Comparison of ENCODE assay signal across 46 mouse cellular contexts in the genomic region with DNA sequence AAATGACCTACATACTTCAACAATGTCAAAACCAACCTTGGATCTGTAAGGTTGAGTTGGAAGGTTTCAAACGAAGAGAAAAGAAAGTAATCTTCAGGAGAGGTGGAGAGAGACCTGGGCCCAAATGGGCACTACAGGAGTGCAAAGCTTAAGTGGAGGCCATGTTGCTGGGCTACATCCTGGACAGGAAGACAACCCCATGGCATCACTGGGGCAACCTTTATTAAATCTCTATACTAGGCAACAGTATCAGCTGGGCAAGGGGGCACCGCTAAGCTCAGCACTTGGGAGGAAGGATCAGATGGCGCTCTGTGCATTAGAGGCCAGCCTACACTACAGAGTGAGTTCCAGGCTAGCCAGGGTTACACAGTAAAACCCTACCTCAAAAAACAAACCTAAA. TPM values are rescaled to one million over a fixed set of nuclear protein-coding genes. Genes with fewer than 3 reads are reported as not detected.
"Had no signal": no experiment of that assay in that cellular context is flagged by ENCODE, and none has a peak within 500 bp of the region (broad histone marks: within the 10 kb centered on the region; RNA-seq: fewer than 3 reads in every experiment).

No protein-coding gene starts in this region.

- DNase-seq: left cerebral cortex, postnatal 4 days; liver; liver, embryonic 13.5 days; liver, postnatal 0 days; lung, adult 18-20 months; lung, adult 2 months; lung, embryonic 14.5 days; lung, postnatal 10 days; lung, postnatal 14 days; lung, postnatal 36 days; lung, postnatal 4 days; midbrain, embryonic 14.5 days had no signal

- H3K9ac ChIP-seq: limb, embryonic 12.5 days; limb, embryonic 13.5 days; limb, embryonic 15.5 days; liver, embryonic 12.5 days; liver, embryonic 13.5 days; liver, embryonic 14.5 days; liver, embryonic 15.5 days; liver, postnatal 0 days; lung, embryonic 14.5 days; lung, embryonic 15.5 days; midbrain, embryonic 12.5 days; midbrain, embryonic 13.5 days; midbrain, embryonic 15.5 days had no signal

- H3K27ac ChIP-seq: left cerebral cortex, adult 2 months; limb, embryonic 10.5 days; limb, embryonic 12.5 days; limb, embryonic 13.5 days; liver, embryonic 12.5 days; liver, embryonic 13.5 days; liver, embryonic 14.5 days; liver, embryonic 15.5 days; lung, embryonic 15.5 days; macrophage; midbrain, embryonic 10.5 days; midbrain, embryonic 12.5 days; midbrain, embryonic 13.5 days; midbrain, embryonic 15.5 days had no signal

- H3K4me2 ChIP-seq: limb, embryonic 12.5 days; limb, embryonic 13.5 days; limb, embryonic 15.5 days; liver, embryonic 11.5 days; liver, embryonic 12.5 days; liver, embryonic 13.5 days; liver, embryonic 15.5 days; lung, embryonic 14.5 days; lung, embryonic 15.5 days; midbrain, embryonic 12.5 days; midbrain, embryonic 13.5 days; midbrain, embryonic 15.5 days had no signal

- H3K27me3 ChIP-seq: limb, embryonic 12.5 days; limb, embryonic 13.5 days; limb, embryonic 15.5 days; liver, embryonic 12.5 days; liver, embryonic 13.5 days; liver, embryonic 15.5 days; lung, embryonic 15.5 days; megakaryocyte, embryonic 14.5 days; midbrain, embryonic 12.5 days; midbrain, embryonic 13.5 days; midbrain, embryonic 15.5 days had no signal

- H3K4me1 ChIP-seq: liver, embryonic 12.5 days; liver, embryonic 13.5 days; liver, embryonic 15.5 days; midbrain, embryonic 12.5 days had no signal

- H3K36me3 ChIP-seq: limb, embryonic 10.5 days; limb, embryonic 12.5 days; limb, embryonic 15.5 days; liver, embryonic 12.5 days; liver, embryonic 13.5 days; liver, embryonic 15.5 days; lung, embryonic 15.5 days; midbrain, embryonic 10.5 days; midbrain, embryonic 12.5 days; midbrain, embryonic 13.5 days; midbrain, embryonic 15.5 days had no signal

- H3K9me3 ChIP-seq: limb, embryonic 10.5 days; limb, embryonic 12.5 days; limb, embryonic 13.5 days; limb, embryonic 15.5 days; liver, embryonic 12.5 days; liver, embryonic 13.5 days; liver, embryonic 15.5 days; lung, embryonic 15.5 days; megakaryocyte, embryonic 14.5 days; midbrain, embryonic 10.5 days; midbrain, embryonic 12.5 days; midbrain, embryonic 13.5 days; midbrain, embryonic 15.5 days had no signal

- H3K4me3 ChIP-seq: left cerebral cortex, adult 2 months; limb, embryonic 10.5 days; limb, embryonic 12.5 days; limb, embryonic 13.5 days; limb, embryonic 15.5 days; liver, embryonic 12.5 days; liver, embryonic 13.5 days; liver, embryonic 15.5 days; lung, embryonic 15.5 days; megakaryocyte, embryonic 14.5 days; midbrain, embryonic 10.5 days; midbrain, embryonic 12.5 days; midbrain, embryonic 13.5 days; midbrain, embryonic 15.5 days; myocyte had no signal

- ATAC-seq: liver, embryonic 12.5 days; liver, postnatal 0 days; lung, postnatal 0 days; midbrain, embryonic 13.5 days; midbrain, embryonic 15.5 days; midbrain, embryonic 16.5 days had no signal

RNA-seq across cellular contexts. Expression of a gene that starts 47.6 kb away (rescaled TPM):
- total RNA-seq: left cerebral cortex, adult 18-20 months; left cerebral cortex, adult 2 months; left cerebral cortex, adult 8-10 months; left cerebral cortex, postnatal 10 days; left cerebral cortex, postnatal 14 days; left cerebral cortex, postnatal 25 days; left cerebral cortex, postnatal 36 days; left cerebral cortex, postnatal 4 days; liver, adult 2 months; megakaryocyte progenitor cell, adult 5-6 weeks; megakaryocyte, adult 5-6 weeks; megakaryocyte-erythroid progenitor cell, adult 5-6 weeks; monocyte, adult 5-6 weeks had no signal
- polyA plus RNA-seq: limb, embryonic 10.5 days; limb, embryonic 11.5 days; limb, embryonic 12.5 days; limb, embryonic 13.5 days; limb, embryonic 14.5 days; limb, embryonic 15.5 days; liver, adult 2 months; liver, embryonic 11.5 days; liver, embryonic 12.5 days; liver, embryonic 13.5 days; liver, embryonic 14.5 days; liver, embryonic 15.5 days; liver, embryonic 16.5 days; liver, postnatal 0 days; lung, adult 2 months; lung, embryonic 14.5 days; lung, embryonic 15.5 days; lung, embryonic 16.5 days; lung, postnatal 0 days; macrophage; midbrain, embryonic 10.5 days; midbrain, embryonic 12.5 days; midbrain, embryonic 13.5 days; midbrain, embryonic 14.5 days; midbrain, embryonic 15.5 days; midbrain, embryonic 16.5 days; myocyte had no signal
